Mouse (Mus musculus) intestine, embryonic 15.5 days (tissue): ENCODE data around the gene Rac1. TPM values are rescaled to one million over a fixed set of nuclear protein-coding genes. Genes with fewer than 3 reads are reported as not detected.
A peak's percentile ranks its signal among the peaks of the same experiment; 100 is the strongest.
"Not testable (repeated sequence)": the region's sequence is repeated elsewhere in the genome, so short reads cannot be mapped to it uniquely, and the experiment has no call there.

Source experiments
- ATAC-seq: fragments of 200-750 bp; cut with Nextera tagmentation; 2 replicates; pipeline ENCODE4 v1.8.0; 2017; ENCODE audit warnings: moderate TSS enrichment, moderate library complexity
- H3K27ac ChIP-seq: fragments of 300-500 bp; sonication (generic); 2 replicates; pipeline ENCODE4 v1.5.1; 2015; ENCODE audit warnings: mild to moderate bottlenecking, inconsistent platforms
- H3K27me3 ChIP-seq: fragments of 300-500 bp; sonication (generic); replicated peaks from 2 replicates; pipeline ENCODE4 v1.6.1; 2015; ENCODE audit warnings: inconsistent platforms
- H3K36me3 ChIP-seq: fragments of 300-500 bp; sonication (generic); 2 replicates; pipeline ENCODE4 v1.6.1; 2015; ENCODE audit warnings: inconsistent platforms
- H3K4me1 ChIP-seq: fragments of 300-500 bp; sonication (generic); replicated peaks from 2 replicates; pipeline ENCODE4 v1.6.1; 2015; ENCODE audit warnings: inconsistent platforms
- H3K4me2 ChIP-seq: fragments of 300-500 bp; sonication (generic); replicated peaks from 2 replicates; pipeline ENCODE4 v1.6.1; 2015; ENCODE audit warnings: mild to moderate bottlenecking, inconsistent platforms
- H3K4me3 ChIP-seq: fragments of 300-500 bp; sonication (generic); replicated peaks from 2 replicates; pipeline ENCODE4 v1.5.1; 2015; ENCODE audit warnings: inconsistent platforms
- H3K9ac ChIP-seq: fragments of 300-500 bp; sonication (generic); 2 replicates; pipeline ENCODE4 v1.6.1; 2015; ENCODE audit warnings: inconsistent platforms
- H3K9me3 ChIP-seq: fragments of 300-500 bp; sonication (generic); 2 replicates; pipeline ENCODE4 v1.6.1; 2016; ENCODE audit warnings: inconsistent platforms
- WGBS: fragments of 180-500 bp; shearing (Covaris S2); methylation state at CpG from one replicate; pipeline ENCODE4 v1.1.7; 2015; 5-methylcytosine and 5-hydroxymethylcytosine counted together
- polyA plus RNA-seq: library from polyadenylated mRNA; unstranded; fragments of >200 nt; fragmentation: Nextera tagmentation; extraction: Ambion mirVana; gene quantifications from 2 replicates; pipeline ENCODE4 v1.2.1, GENCODE M21; 2015

Rac1 gene
- polyA plus RNA-seq, result 416 and 446 TPM in 2 replicates

GRCm38 (mm10) chr5:143527486-143528307, at the start of gene Rac1:
TSS of gene Rac1 (minus strand) at chr5:143528036.
- Histone ChIP-seq H3K9ac (peak within 1 kb of the TSS; percentile 100), H3K9me3 (no peaks in the 10 kb centered on the region)
- WGBS, result under 1% methylated on average over 87 of the region's 105 CpGs

GRCm38 (mm10) chr5:143574261-143575178, 46.7 kb upstream of the Rac1 start:
- no peaks in the 10 kb centered on the region for H3K9me3 ChIP-seq
- H3K36me3 ChIP-seq, result no peaks in the 10 kb centered on the region
- 45% methylated on average over 19 of the region's 19 CpGs for WGBS
- H3K4me3 ChIP-seq, result no peak overlapping the region
- H3K27me3 ChIP-seq, result no peaks in the 10 kb centered on the region
- peaks cover 10% of the 10 kb centered on the region; the same call in 1 of the 2 replicates for H3K4me1 ChIP-seq
- H3K4me2 ChIP-seq, result peak overlapping the region; percentile 28; the same call in 1 of the 2 replicates
- H3K9ac ChIP-seq, result no peak overlapping the region
- peak; percentile 74 for ATAC-seq
- peak overlapping the region; percentile 81 for H3K27ac ChIP-seq

More at GRCm38 (mm10) chr5:143527486-143528307, at the start of gene Rac1:
- peak within 1 kb of the TSS; percentile 86 for H3K4me2 ChIP-seq
- ATAC-seq, result peak; percentile 96
- H3K27ac ChIP-seq, result peak within 1 kb of the TSS; percentile 100
- no peaks in the 10 kb centered on the region for H3K27me3 ChIP-seq
- no peaks in the 10 kb centered on the region for H3K36me3 ChIP-seq
- peaks cover 26% of the 10 kb centered on the region for H3K4me1 ChIP-seq
- peak within 1 kb of the TSS; percentile 98 for H3K4me3 ChIP-seq

- WGBS, result 92% methylated on average over 4 of the region's 4 CpGs
- no peaks in the 10 kb centered on the region for H3K27me3 ChIP-seq
Observed at GRCm38 (mm10) chr5:143573067-143573466, 45.2 kb upstream of the Rac1 start.

GRCm38 (mm10) chr5:143572195-143572594, 44.4 kb upstream of the Rac1 start:
- 54% methylated on average over 5 of the region's 5 CpGs for WGBS
- peak overlapping the region; percentile 19 for H3K27ac ChIP-seq
- no peaks in the 10 kb centered on the region for H3K27me3 ChIP-seq
- H3K4me2 ChIP-seq, result no peak overlapping the region
- peaks cover 10% of the 10 kb centered on the region; the same call in 1 of the 2 replicates for H3K4me1 ChIP-seq
- H3K9me3 ChIP-seq, result no peaks in the 10 kb centered on the region
- no peak overlapping the region for H3K9ac ChIP-seq
- no peak overlapping the region for H3K4me3 ChIP-seq
- H3K36me3 ChIP-seq, result no peaks in the 10 kb centered on the region
- peak; percentile 40; the same call in 1 of the 2 replicates for ATAC-seq

More at GRCm38 (mm10) chr5:143573067-143573466, 45.2 kb upstream of the Rac1 start:
- Histone ChIP-seq H3K9ac (no peak overlapping the region), H3K4me2 (no peak overlapping the region), H3K9me3 (no peaks in the 10 kb centered on the region), H3K36me3 (no peaks in the 10 kb centered on the region), H3K4me3 (no peak overlapping the region), H3K27ac (no peak overlapping the region), H3K4me1 (peaks cover 10% of the 10 kb centered on the region; the same call in 1 of the 2 replicates)
- ATAC-seq, result no peak

GRCm38 (mm10) chr5:143567860-143568259, 40.0 kb upstream of the Rac1 start:
- peak; percentile 62; the same call in 1 of the 2 replicates for ATAC-seq
- 15% methylated on average over 6 of the region's 6 CpGs for whole genome bisulfite sequencing
- no peaks in the 10 kb centered on the region for H3K36me3 ChIP-seq

GRCm38 (mm10) chr5:143567258-143567670, 39.4 kb upstream of the Rac1 start:
- Histone ChIP-seq H3K4me1 (no peaks in the 10 kb centered on the region), H3K9me3 (no peaks in the 10 kb centered on the region), H3K4me3 (no peak overlapping the region), H3K36me3 (no peaks in the 10 kb centered on the region), H3K9ac (no peak overlapping the region), H3K27me3 (no peaks in the 10 kb centered on the region), H3K27ac (no peak overlapping the region), H3K4me2 (no peak overlapping the region)
- WGBS, result 91% methylated on average over 5 of the region's 5 CpGs
- ATAC-seq, result peak; percentile 53; the same call in 1 of the 2 replicates

More at GRCm38 (mm10) chr5:143567860-143568259, 40.0 kb upstream of the Rac1 start:
- no peak overlapping the region for H3K4me3 ChIP-seq
- H3K27me3 ChIP-seq, result no peaks in the 10 kb centered on the region
- H3K9ac ChIP-seq, result no peak overlapping the region
- no peak overlapping the region for H3K27ac ChIP-seq
- no peaks in the 10 kb centered on the region for H3K9me3 ChIP-seq
- H3K4me2 ChIP-seq, result no peak overlapping the region
- no peaks in the 10 kb centered on the region for H3K4me1 ChIP-seq

GRCm38 (mm10) chr5:143566804-143567203, 39.0 kb upstream of the Rac1 start:
- H3K4me1 ChIP-seq, H3K36me3 ChIP-seq, H3K9me3 ChIP-seq, H3K27ac ChIP-seq, ATAC-seq, H3K27me3 ChIP-seq, H3K9ac ChIP-seq, H3K4me2 ChIP-seq, H3K4me3 ChIP-seq: not testable (repeated sequence)
- WGBS, result 91% methylated on average over 6 of the region's 6 CpGs

- 83% methylated on average over 14 of the region's 14 CpGs for WGBS
- ATAC-seq, result peak; percentile 86; the same call in 1 of the 2 replicates
- Histone ChIP-seq H3K9ac (no peak overlapping the region), H3K4me1 (no peaks in the 10 kb centered on the region), H3K4me2 (no peak overlapping the region), H3K4me3 (no peak overlapping the region), H3K27me3 (no peaks in the 10 kb centered on the region), H3K27ac (no peak overlapping the region), H3K36me3 (no peaks in the 10 kb centered on the region), H3K9me3 (no peaks in the 10 kb centered on the region)
Observed at GRCm38 (mm10) chr5:143561544-143562185, 33.8 kb upstream of the Rac1 start.

- Histone ChIP-seq H3K9me3 (no peaks in the 10 kb centered on the region), H3K36me3 (no peaks in the 10 kb centered on the region), H3K27me3 (no peaks in the 10 kb centered on the region), H3K27ac (no peak overlapping the region), H3K4me2 (no peak overlapping the region), H3K9ac (no peak overlapping the region), H3K4me3 (no peak overlapping the region), H3K4me1 (no peaks in the 10 kb centered on the region)
- 85% methylated on average over 4 of the region's 4 CpGs for WGBS
- ATAC-seq, result no peak
Observed at GRCm38 (mm10) chr5:143561009-143561408, 33.2 kb upstream of the Rac1 start.

GRCm38 (mm10) chr5:143558731-143559130, 30.9 kb upstream of the Rac1 start:
- H3K9ac ChIP-seq, result no peak overlapping the region
- no peak overlapping the region for H3K4me3 ChIP-seq
- H3K27me3 ChIP-seq, result no peaks in the 10 kb centered on the region
- ATAC-seq, result no peak
- H3K36me3 ChIP-seq, result no peaks in the 10 kb centered on the region
- H3K4me1 ChIP-seq, result no peaks in the 10 kb centered on the region
- no peaks in the 10 kb centered on the region for H3K9me3 ChIP-seq
- H3K4me2 ChIP-seq, result no peak overlapping the region
- H3K27ac ChIP-seq, result no peak overlapping the region
- WGBS, result 75% methylated on average over 3 of the region's 3 CpGs

- ATAC-seq, result no peak
- H3K9me3 ChIP-seq, result no peaks in the 10 kb centered on the region
Observed at GRCm38 (mm10) chr5:143555233-143555632, 27.4 kb upstream of the Rac1 start.

More at GRCm38 (mm10) chr5:143555233-143555632, 27.4 kb upstream of the Rac1 start:
- no peak overlapping the region for H3K4me2 ChIP-seq
- H3K27ac ChIP-seq, result no peak overlapping the region
- no peak overlapping the region for H3K9ac ChIP-seq
- no peaks in the 10 kb centered on the region for H3K27me3 ChIP-seq
- H3K4me3 ChIP-seq, result no peak overlapping the region
- WGBS, result 84% methylated on average over 6 of the region's 6 CpGs
- H3K4me1 ChIP-seq, result no peaks in the 10 kb centered on the region
- no peaks in the 10 kb centered on the region for H3K36me3 ChIP-seq
